Mouse (Mus musculus) C2C12 (cell line): Measurements from ENCODE around the gene Trpv4. TPM values are rescaled to one million over a fixed set of nuclear protein-coding genes. Genes with fewer than 3 reads are reported as not detected.

Experiments used
- H3K27me3 ChIP-seq: one replicate; pipeline ENCODE4 v1.6.1; 2011; ENCODE audit not compliant: control insufficient read depth, insufficient read depth, insufficient read length
- H3K36me3 ChIP-seq: one replicate; pipeline ENCODE4 v1.6.1; 2011; ENCODE audit not compliant: control insufficient read depth, insufficient read depth
- H3K4me3 ChIP-seq: one replicate; pipeline ENCODE4 v1.5.1; 2011; ENCODE audit warnings: mild to moderate bottlenecking, control low read depth; ENCODE audit not compliant: poor library complexity, insufficient read depth, severe bottlenecking
- H3K79me2 ChIP-seq: one replicate; pipeline ENCODE4 v1.6.1; 2011; ENCODE audit not compliant: control insufficient read depth, insufficient read depth
- H3K79me3 ChIP-seq: one replicate; pipeline ENCODE4 v1.6.1; 2011; ENCODE audit warnings: low read depth, control low read depth
- H3ac ChIP-seq: one replicate; pipeline ENCODE3; 2011; ENCODE audit warnings: low read depth; ENCODE audit not compliant: control insufficient read depth, insufficient read length
- CEBPB ChIP-seq: IDR thresholded peaks from one replicate; pipeline ENCODE4 v1.6.1; 2011; ENCODE audit warnings: low read depth, mild to moderate bottlenecking, control low read depth, moderate library complexity
- CTCF ChIP-seq: IDR thresholded peaks from one replicate; pipeline ENCODE4 v1.5.1; 2011; ENCODE audit not compliant: control insufficient read depth, insufficient read depth, insufficient read length
- FOSL1 ChIP-seq: IDR thresholded peaks from one replicate; pipeline ENCODE4 v1.8.0; 2011; ENCODE audit warnings: mild to moderate bottlenecking, low read length; ENCODE audit not compliant: poor library complexity, insufficient read depth, severe bottlenecking
- MAX ChIP-seq: IDR thresholded peaks from one replicate; pipeline ENCODE4 v1.6.1; 2011; ENCODE audit warnings: mild to moderate bottlenecking, control low read depth
- MYOD1 ChIP-seq: IDR thresholded peaks from one replicate; pipeline ENCODE4 v1.6.1; 2011; ENCODE audit warnings: low read depth; ENCODE audit not compliant: control insufficient read depth, insufficient read length
- MYOG ChIP-seq: IDR thresholded peaks from one replicate; pipeline ENCODE4 v1.6.1; 2011; ENCODE audit not compliant: control insufficient read depth, insufficient read length; ENCODE audit errors: extremely low read depth
- USF1 ChIP-seq: IDR thresholded peaks from one replicate; pipeline ENCODE4 v1.6.1; 2011; ENCODE audit warnings: low read depth, mild to moderate bottlenecking, control low read depth, moderate library complexity
- polyA plus RNA-seq: library from polyadenylated mRNA; unstranded; fragments of >200 nt; fragmentation: generic; extraction: Trizol; gene quantifications from one replicate; pipeline ENCODE4 v1.2.1, GENCODE M21; 2012; ENCODE audit warnings: missing spikeins

Gene Trpv4
- polyA plus RNA-seq, 1 experiment: 0.55 TPM

DNA sequence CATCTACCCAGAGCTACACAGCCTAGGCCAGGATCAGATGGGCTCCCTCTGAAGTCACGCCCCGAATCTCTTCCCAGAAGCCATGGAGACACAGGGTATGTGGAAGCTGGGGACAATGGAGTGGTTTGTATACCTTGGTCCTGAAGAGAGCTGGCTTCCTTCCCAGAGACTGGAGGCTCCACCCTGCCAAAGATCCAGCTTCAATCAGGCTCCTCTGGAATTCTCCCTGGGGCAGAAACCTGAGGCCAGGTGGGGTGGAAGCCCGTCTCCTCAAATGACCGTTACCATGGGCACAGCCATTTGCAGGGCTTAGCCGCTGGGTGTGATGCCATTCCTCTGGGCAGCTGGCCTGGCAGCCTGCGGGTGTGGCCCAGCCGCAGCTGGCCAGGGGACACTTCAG is 6.5 kb upstream of the Trpv4 start:
- Histone ChIP-seq H3K79me2 (no peaks in the 10 kb centered on the region), H3K79me3 (no peaks in the 10 kb centered on the region), H3K36me3 (peaks cover 6% of the 10 kb centered on the region), H3K27me3 (no peaks in the 10 kb centered on the region), H3K4me3 (no peak overlapping the region), H3ac (no peak overlapping the region)
- no peak for TF ChIP-seq MAX
- no peak for TF ChIP-seq MYOD1
- TF ChIP-seq FOSL1: no peak

DNA sequence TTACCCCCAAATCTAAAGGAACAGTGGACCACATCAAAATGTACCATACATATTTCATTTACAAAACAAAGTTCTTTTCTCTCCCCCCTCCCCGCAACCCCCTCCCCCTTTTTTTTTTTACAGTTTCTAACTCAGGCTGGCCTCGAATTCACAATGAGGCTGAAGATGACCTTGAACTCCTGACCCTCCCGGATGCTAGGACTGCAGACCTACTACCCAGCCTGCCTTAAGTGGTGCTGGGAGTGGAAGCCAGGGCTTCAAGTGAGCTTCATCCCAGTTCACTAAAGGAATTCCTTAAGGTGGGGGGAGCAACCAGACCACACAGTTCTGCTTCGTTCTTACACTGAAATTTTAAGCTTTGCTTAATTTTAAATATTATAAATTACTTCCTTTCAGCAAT is 5.9 kb upstream of the Trpv4 start:
- Histone ChIP-seq H3K36me3 (peaks cover 4% of the 10 kb centered on the region), H3K79me3 (no peaks in the 10 kb centered on the region), H3ac (no peak overlapping the region), H3K79me2 (no peaks in the 10 kb centered on the region), H3K4me3 (no peak overlapping the region), H3K27me3 (no peaks in the 10 kb centered on the region)
- TF ChIP-seq MYOG: no peak
- TF ChIP-seq CEBPB: no peak
- no peak for TF ChIP-seq USF1
- no peak for TF ChIP-seq CTCF
- TF ChIP-seq MYOD1: no peak
- no peak for TF ChIP-seq MAX
- TF ChIP-seq FOSL1: no peak

DNA sequence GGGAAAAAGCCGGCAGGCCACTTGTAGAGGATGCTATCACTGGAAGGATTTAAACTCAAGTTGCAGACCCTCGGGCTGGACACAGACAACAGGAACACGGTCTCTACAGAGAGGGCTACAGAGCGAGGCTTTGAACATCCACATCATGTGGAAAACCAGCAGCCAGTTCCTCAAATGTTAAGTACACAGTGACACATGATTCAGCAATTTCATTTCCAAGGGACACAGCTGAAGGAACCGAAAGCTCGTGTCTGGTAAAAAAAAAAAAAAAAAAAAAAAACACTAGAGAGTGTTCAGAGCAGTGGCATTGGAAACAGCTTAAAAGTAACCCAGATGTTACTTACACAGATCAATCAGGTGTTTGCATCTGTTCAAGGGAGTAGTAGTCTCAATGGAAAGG is 2.8 kb upstream of the Trpv4 start:
- no peaks in the 10 kb centered on the region for H3K36me3 ChIP-seq
- no peak overlapping the region for H3K4me3 ChIP-seq
- H3K27me3 ChIP-seq: no peaks in the 10 kb centered on the region
- H3K79me2 ChIP-seq: no peaks in the 10 kb centered on the region
- TF ChIP-seq CTCF: no peak
- no peak for TF ChIP-seq MYOD1
- no peak for TF ChIP-seq CEBPB
- TF ChIP-seq USF1: no peak
- TF ChIP-seq MYOG: no peak
- no peak for TF ChIP-seq MAX
- TF ChIP-seq FOSL1: no peak
- no peaks in the 10 kb centered on the region for H3K79me3 ChIP-seq
- no peak overlapping the region for H3ac ChIP-seq

DNA sequence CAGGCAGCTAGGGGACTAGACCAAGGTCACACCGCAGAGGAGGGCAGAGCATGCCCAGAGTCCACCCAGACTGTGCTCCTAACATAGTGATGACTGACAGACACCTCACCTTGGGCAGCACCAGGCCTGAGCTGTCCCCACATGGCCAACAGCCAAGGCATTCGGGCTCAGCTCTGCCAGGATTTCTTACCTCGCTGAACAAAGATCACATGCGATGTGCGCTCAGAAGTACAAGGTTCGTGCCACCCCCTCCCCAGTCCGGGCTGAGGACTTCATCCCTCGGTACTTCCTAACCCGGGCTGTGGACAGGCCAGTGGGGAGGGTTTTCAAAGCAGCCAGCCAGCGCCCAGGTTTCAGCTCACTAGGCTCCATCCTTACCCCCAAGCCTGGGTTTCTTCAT is 795 bp downstream of the Trpv4 start:
- Histone ChIP-seq H3K79me3 (no peaks in the 10 kb centered on the region), H3K36me3 (no peaks in the 10 kb centered on the region), H3K27me3 (no peaks in the 10 kb centered on the region), H3K79me2 (no peaks in the 10 kb centered on the region), H3K4me3 (no peak overlapping the region), H3ac (no peak overlapping the region)
- TF ChIP-seq USF1 (no peak), CEBPB (no peak), MYOD1 (no peak)

DNA sequence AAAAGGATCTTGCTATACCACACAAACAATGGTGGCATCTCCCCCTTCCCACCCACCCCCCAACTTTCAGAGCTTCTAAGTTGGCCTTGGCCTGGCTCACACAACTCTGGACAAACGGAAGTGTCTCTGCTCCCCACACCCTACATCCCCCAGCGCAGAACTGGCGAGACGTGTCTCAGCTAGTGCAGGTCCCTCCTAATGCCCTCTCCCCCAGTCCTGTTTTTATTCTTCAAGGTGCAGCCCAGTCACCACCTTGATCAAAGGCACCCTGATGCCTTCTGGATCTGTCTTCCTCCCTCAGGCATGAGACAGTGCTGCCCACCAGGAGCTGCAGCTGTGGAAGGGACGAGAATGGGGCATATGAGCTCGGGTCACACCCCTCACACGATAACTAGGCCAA is 1.9 kb downstream of the Trpv4 start:
- Histone ChIP-seq H3K79me2 (no peaks in the 10 kb centered on the region), H3K36me3 (no peaks in the 10 kb centered on the region), H3ac (no peak overlapping the region), H3K4me3 (no peak overlapping the region), H3K27me3 (no peaks in the 10 kb centered on the region), H3K79me3 (no peaks in the 10 kb centered on the region)
- TF ChIP-seq CTCF (no peak), USF1 (no peak), MAX (no peak), FOSL1 (no peak), CEBPB (no peak), MYOD1 (no peak), MYOG (no peak)

DNA sequence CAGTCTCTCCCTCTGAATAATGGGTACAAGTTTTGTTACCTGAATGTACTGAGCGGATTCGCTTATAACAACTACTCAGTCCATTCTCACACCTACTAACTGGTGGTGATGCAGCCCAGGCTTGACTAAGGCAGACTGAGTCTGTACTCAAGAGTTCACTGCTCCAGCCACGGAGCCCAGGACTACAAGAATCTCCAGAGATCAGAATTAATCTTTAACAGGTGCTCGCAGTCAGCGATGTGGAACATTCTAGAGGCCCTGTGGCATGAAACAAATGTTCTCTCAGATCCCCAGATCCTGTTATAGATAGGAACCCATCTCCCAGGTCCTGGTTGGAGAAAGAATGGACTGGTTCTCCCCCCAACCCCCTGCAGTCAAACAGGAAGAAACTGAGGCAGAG is 2.5 kb downstream of the Trpv4 start:
- no peaks in the 10 kb centered on the region for H3K27me3 ChIP-seq
- TF ChIP-seq FOSL1 (no peak), USF1 (no peak), MYOG (no peak), CTCF (no peak), MYOD1 (no peak), MAX (no peak)
- no peak overlapping the region for H3K4me3 ChIP-seq
- H3K36me3 ChIP-seq: no peaks in the 10 kb centered on the region
- H3K79me3 ChIP-seq: no peaks in the 10 kb centered on the region
- H3ac ChIP-seq: no peak overlapping the region
- H3K79me2 ChIP-seq: no peaks in the 10 kb centered on the region
